Mouse (Mus musculus) spleen, postnatal 4 days (tissue): ENCODE measurements around the gene Cysrt1.

ENCODE experiments used
- DNase-seq, 2 experiments: peaks; one replicate each; pipeline ENCODE4 v3.0.0; 2022; ENCODE audit warnings: low spot score in 2 of 2

The Cysrt1 gene

GRCm38 (mm10) chr2:25242101-25242506 lies at the start of gene Cysrt1, which contains the start of gene Rnf208:
Gene Cysrt1 (minus strand): TSS chr2:25242452.
Gene Rnf208 (plus strand): TSS chr2:25242255.
- no peak for DNase-seq

GRCm38 (mm10) chr2:25291184-25292053 lies 49.2 kb upstream of the Cysrt1 start:
- DNase-seq: no peak

GRCm38 (mm10) chr2:25290816-25291130 lies 48.5 kb upstream of the Cysrt1 start:
- no peak for DNase-seq

- no peak for DNase-seq
Measured at GRCm38 (mm10) chr2:25290101-25290815, 48.0 kb upstream of the Cysrt1 start.

- no peak for DNase-seq
Measured at GRCm38 (mm10) chr2:25289651-25290050, 47.4 kb upstream of the Cysrt1 start, which contains the start of gene Lrrc26. Gene Lrrc26 (plus strand): TSS chr2:25289915.

- no peak for DNase-seq
Measured at GRCm38 (mm10) chr2:25288734-25289345, 46.6 kb upstream of the Cysrt1 start.

- DNase-seq: no peak
Measured at GRCm38 (mm10) chr2:25287927-25288649, 45.8 kb upstream of the Cysrt1 start, which contains the start of gene Tmem210. Gene Tmem210 (plus strand): TSS chr2:25288145.

GRCm38 (mm10) chr2:25286837-25287636 lies 44.8 kb upstream of the Cysrt1 start:
- no peak for DNase-seq

GRCm38 (mm10) chr2:25286314-25286713 lies 44.1 kb upstream of the Cysrt1 start:
- DNase-seq: no peak

GRCm38 (mm10) chr2:25285551-25285950 lies 43.3 kb upstream of the Cysrt1 start:
- DNase-seq: no peak

GRCm38 (mm10) chr2:25278928-25279882 lies 37.0 kb upstream of the Cysrt1 start:
- DNase-seq: peak; percentile 85 to 94

- no peak for DNase-seq
Measured at GRCm38 (mm10) chr2:25273010-25273409, 30.8 kb upstream of the Cysrt1 start.

- DNase-seq: no peak
Measured at GRCm38 (mm10) chr2:25272515-25272914, 30.3 kb upstream of the Cysrt1 start.

GRCm38 (mm10) chr2:25271827-25272511 lies 29.7 kb upstream of the Cysrt1 start, which contains the start of the genes Ssna1 and Anapc2:
Gene Ssna1 (minus strand): TSS chr2:25272438.
Gene Anapc2 (plus strand): TSS chr2:25272478.
- DNase-seq: peak; percentile 98 to 99

- no peak for DNase-seq
Measured at GRCm38 (mm10) chr2:25267746-25268309, 25.6 kb upstream of the Cysrt1 start.

- no peak for DNase-seq
Measured at GRCm38 (mm10) chr2:25267241-25267640, 25.0 kb upstream of the Cysrt1 start.

- DNase-seq: no peak
Measured at GRCm38 (mm10) chr2:25266720-25267119, 24.5 kb upstream of the Cysrt1 start.

GRCm38 (mm10) chr2:25265897-25266656 lies 23.8 kb upstream of the Cysrt1 start:
- DNase-seq: no peak
